ENCODE assay signal across 9 mouse cellular contexts in the genomic region with DNA sequence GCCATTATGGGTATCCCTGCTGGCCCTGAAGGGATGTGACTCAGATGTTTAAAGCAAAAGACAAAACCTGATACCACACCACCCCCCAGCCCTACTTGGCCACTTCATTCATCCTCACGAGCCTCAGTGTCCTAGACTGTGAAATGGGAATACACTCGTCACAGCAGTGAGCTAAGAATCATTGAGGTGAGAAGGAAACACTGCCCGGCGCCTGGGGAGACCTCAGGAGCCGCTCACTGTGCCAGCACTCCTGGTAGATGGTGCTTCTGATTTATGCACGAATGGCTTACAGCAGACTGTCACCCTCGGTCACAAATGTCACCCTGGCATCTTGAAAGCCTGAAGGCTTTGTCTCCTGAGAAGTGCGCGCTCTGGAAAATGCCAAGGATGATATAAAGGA. TPM values are rescaled to one million over a fixed set of nuclear protein-coding genes. Genes with fewer than 3 reads are reported as not detected.
DNase-seq lines count a peak whose midpoint lies in the region; ATAC-seq and TF ChIP-seq lines count a peak whose summit lies in the region.
"Had no signal": no experiment of that assay in that cellular context is flagged by ENCODE, and none has a peak within 500 bp of the region (broad histone marks: within the 10 kb centered on the region; RNA-seq: fewer than 3 reads in every experiment).

No protein-coding gene starts in this region.

- no peak overlapping the region for H3K4me2 ChIP-seq in liver, embryonic 12.5 days
- no peak overlapping the region for H3K4me2 ChIP-seq in liver, postnatal 0 days (ENCODE audit: low read depth, low read length)
- H3K4me2 ChIP-seq in intestine, embryonic 16.5 days (ENCODE audit: low read depth, low read length) = no peak overlapping the region
- no peak overlapping the region for H3K4me2 ChIP-seq in stomach, embryonic 14.5 days (replicated peaks; ENCODE audit: low read depth, low read length)

- H3K36me3 ChIP-seq in liver, embryonic 12.5 days = peaks cover 96% of the 10 kb centered on the region
- H3K36me3 ChIP-seq in liver, postnatal 0 days (replicated peaks; ENCODE audit: insufficient read depth, low read length) = peaks cover 38% of the 10 kb centered on the region
- H3K36me3 ChIP-seq in intestine, embryonic 16.5 days (ENCODE audit: control insufficient read depth, insufficient read depth, low read length) = peaks cover 12% of the 10 kb centered on the region
- H3K36me3 ChIP-seq in stomach, embryonic 14.5 days (ENCODE audit: control insufficient read depth, insufficient read depth, low read length) = peaks cover 12% of the 10 kb centered on the region; the same call in 1 of the 2 replicates

- H3K4me3 ChIP-seq in liver, embryonic 12.5 days = no peak overlapping the region
- no peak overlapping the region for H3K4me3 ChIP-seq in liver, postnatal 0 days (ENCODE audit: low read depth, low read length)
- H3K4me3 ChIP-seq in intestine, embryonic 16.5 days (ENCODE audit: low read length) = no peak overlapping the region
- H3K4me3 ChIP-seq in stomach, embryonic 14.5 days (ENCODE audit: low read depth, low read length) = no peak overlapping the region
- H3K4me3 ChIP-seq: megakaryocyte, embryonic 14.5 days had no signal

- 88% methylated on average over 9 of the region's 9 CpGs for WGBS in liver, embryonic 12.5 days (ENCODE audit: insufficient replicate concordance)
- WGBS in liver, postnatal 0 days (ENCODE audit: insufficient replicate concordance) = 87% methylated on average over 9 of the region's 9 CpGs
- 80% methylated on average over 9 of the region's 9 CpGs for WGBS in intestine, embryonic 16.5 days
- WGBS in stomach, embryonic 14.5 days = 85% methylated on average over 9 of the region's 9 CpGs

- H3K9me3 ChIP-seq in liver, embryonic 12.5 days (replicated peaks) = no peaks in the 10 kb centered on the region
- H3K9me3 ChIP-seq in liver, postnatal 0 days (ENCODE audit: low read length) = no peaks in the 10 kb centered on the region
- no peaks in the 10 kb centered on the region for H3K9me3 ChIP-seq in intestine, embryonic 16.5 days (ENCODE audit: control insufficient read depth, low read length)
- no peaks in the 10 kb centered on the region for H3K9me3 ChIP-seq in stomach, embryonic 14.5 days (ENCODE audit: control insufficient read depth, low read depth, low read length)
- H3K9me3 ChIP-seq: megakaryocyte, embryonic 14.5 days had no signal

- H3K27ac ChIP-seq in liver, embryonic 12.5 days = peak overlapping the region; percentile 50; the same call in 1 of the 2 replicates
- no peak overlapping the region for H3K27ac ChIP-seq in liver, postnatal 0 days (ENCODE audit: low read depth)
- H3K27ac ChIP-seq in intestine, embryonic 16.5 days (ENCODE audit: low read length) = peak overlapping the region; percentile 82
- H3K27ac ChIP-seq in stomach, embryonic 14.5 days (ENCODE audit: low read length) = peak overlapping the region; percentile 82; the same call in 1 of the 2 replicates

- no peaks in the 10 kb centered on the region for H3K27me3 ChIP-seq in liver, embryonic 12.5 days (replicated peaks)
- H3K27me3 ChIP-seq in liver, postnatal 0 days (ENCODE audit: insufficient read depth, low read length) = no peaks in the 10 kb centered on the region
- no peaks in the 10 kb centered on the region for H3K27me3 ChIP-seq in intestine, embryonic 16.5 days (replicated peaks; ENCODE audit: control insufficient read depth, insufficient read depth, low read length)
- H3K27me3 ChIP-seq in stomach, embryonic 14.5 days (ENCODE audit: control insufficient read depth, insufficient read depth, low read length) = no peaks in the 10 kb centered on the region
- H3K27me3 ChIP-seq: megakaryocyte, embryonic 14.5 days had no signal

- no peak for ATAC-seq in liver, embryonic 12.5 days
- no peak for ATAC-seq in liver, postnatal 0 days
- no peak for ATAC-seq in intestine, embryonic 16.5 days
- ATAC-seq in stomach, embryonic 14.5 days (ENCODE audit: insufficient number of reproducible peaks, insufficient read depth, low FRiP score, low read depth) = no peak

- H3K9ac ChIP-seq in liver, embryonic 12.5 days = no peak overlapping the region
- H3K9ac ChIP-seq in liver, postnatal 0 days (replicated peaks) = no peak overlapping the region
- peak overlapping the region; percentile 39; the same call in 1 of the 2 replicates for H3K9ac ChIP-seq in intestine, embryonic 16.5 days (ENCODE audit: low read depth, low read length)
- H3K9ac ChIP-seq in stomach, embryonic 14.5 days (replicated peaks; ENCODE audit: low read depth, low read length) = no peak overlapping the region

- peak; percentile 25 to 46 for DNase-seq in cerebellum, adult 18-20 months
- DNase-seq in cerebellum, adult 8-10 months = no peak
- no peak for DNase-seq in liver, postnatal 0 days
- DNase-seq in layer of hippocampus, postnatal 10 days (ENCODE audit: low spot score in 2 of 2) = no peak
- DNase-seq in testis, postnatal 10 days (ENCODE audit: low spot score) = no peak

- TF ChIP-seq EP300 in liver, postnatal 0 days (IDR thresholded peaks at IDR 0.05; ENCODE audit: low read depth) = no peak

- peaks cover 77% of the 10 kb centered on the region for H3K4me1 ChIP-seq in liver, embryonic 12.5 days
- peaks cover 34% of the 10 kb centered on the region for H3K4me1 ChIP-seq in liver, postnatal 0 days (ENCODE audit: insufficient read depth)
- peaks cover 49% of the 10 kb centered on the region for H3K4me1 ChIP-seq in intestine, embryonic 16.5 days (ENCODE audit: control insufficient read depth, insufficient read depth, low read length)
- peaks cover 34% of the 10 kb centered on the region for H3K4me1 ChIP-seq in stomach, embryonic 14.5 days (ENCODE audit: control insufficient read depth, insufficient read depth, low read length)

- TF ChIP-seq CTCF in liver, postnatal 0 days (IDR thresholded peaks at IDR 0.05; ENCODE audit: low read depth) = no peak

RNA-seq across cellular contexts. Expression of a gene that starts 31.3 kb away (rescaled TPM):
- polyA plus RNA-seq in liver, embryonic 12.5 days (2016; fragmentation: Nextera tagmentation; extraction: Ambion mirVana) = 35.7 and 38.5 TPM in 2 replicates
- polyA plus RNA-seq in liver, postnatal 0 days (2015; fragmentation: Nextera tagmentation; extraction: Ambion mirVana) = 16.9 and 21.9 TPM in 2 replicates
- 57.3 and 61.6 TPM in 2 replicates for polyA plus RNA-seq in intestine, embryonic 16.5 days (2015; fragmentation: Nextera tagmentation; extraction: Ambion mirVana)
- polyA plus RNA-seq in stomach, embryonic 14.5 days (2014; fragmentation: Nextera tagmentation; extraction: Ambion mirVana) = 53.1 and 57.6 TPM in 2 replicates
- 100 to 1,000 TPM; 112 to 116 TPM for total RNA-seq in layer of hippocampus, postnatal 10 days (2021)

Comparison
In these comparisons a context has a peak if more than half of its experiments do, and no peak if none do; other contexts are left out.
1. DNase-seq: peak in cerebellum, adult 18-20 months (2 of 2); none in cerebellum, adult 8-10 months (single experiment), liver, postnatal 0 days (single experiment), layer of hippocampus, postnatal 10 days (0 of 2) and testis, postnatal 10 days (single experiment).